In genomic region chr4:132945261-132946046, GRCm38 (mm10) we compare ENCODE assay signal across 8 mouse cellular contexts. TPM values are rescaled to one million over a fixed set of nuclear protein-coding genes. Genes with fewer than 3 reads are reported as not detected.
DNase-seq lines count a peak whose midpoint lies in the region; ATAC-seq and TF ChIP-seq lines count a peak whose summit lies in the region.

No protein-coding gene starts in this region.

- WGBS in hindbrain, postnatal 0 days = 7% methylated on average over 15 of the region's 15 CpGs

- no peaks in the 10 kb centered on the region for H3K27me3 ChIP-seq in Patski
- no peaks in the 10 kb centered on the region for H3K27me3 ChIP-seq in hindbrain, postnatal 0 days (ENCODE audit: insufficient read depth, low read length)

- peak overlapping the region; percentile 41 for H3K4me2 ChIP-seq in hindbrain, postnatal 0 days (ENCODE audit: low read depth, low read length)

- H3K27ac ChIP-seq in gastrocnemius, adult 2 months = peak overlapping the region; percentile 79
- peak overlapping the region; percentile 87 for H3K27ac ChIP-seq in hindbrain, postnatal 0 days

- peak overlapping the region; percentile 63 for H3K4me3 ChIP-seq in gastrocnemius, adult 2 months
- no peak overlapping the region for H3K4me3 ChIP-seq in hindbrain, postnatal 0 days (ENCODE audit: low read length)

- POLR2A ChIA-PET in Patski (lab: Charles Lee) = interaction anchor here (0.6 to 1.2 kb wide), 4 partner anchors 14 to 60 kb away, joined by 3 read pairs; no protein-coding TSS in a partner anchor

- peak; percentile 50 for ATAC-seq in Patski
- peak; percentile 83 for ATAC-seq in hindbrain, postnatal 0 days
- peak; percentile 88 for ATAC-seq in megakaryocyte, adult 5-6 weeks (ENCODE audit: poor library complexity, severe bottlenecking)

- DNase-seq in Patski (ENCODE audit: low read depth, low spot score) = peak; percentile 46
- peak; percentile 85 to 91 for DNase-seq in cerebellum, postnatal 36 days
- peak; percentile 82 for DNase-seq in gastrocnemius, adult 2 months
- DNase-seq in hindbrain, postnatal 0 days (ENCODE audit: low spot score) = peak; percentile 91
- DNase-seq in left cerebral cortex, adult 8-10 months (ENCODE audit: low spot score in 2 of 2) = peak; percentile 57 to 85
- DNase-seq in right cerebral cortex, adult 18-20 months = peak; percentile 80
- peak; percentile 76 for DNase-seq in urinary bladder, postnatal 10 days (ENCODE audit: low spot score)

- 0 out of 2 replicates have a peak overlapping the region, but pooled peaks have one; percentile 25 for H3K9ac ChIP-seq in hindbrain, postnatal 0 days (replicated peaks; ENCODE audit: low read length)

- H3K4me1 ChIP-seq in hindbrain, postnatal 0 days (ENCODE audit: insufficient read depth, low read length) = peaks cover 14% of the 10 kb centered on the region

- H3K9me3 ChIP-seq in hindbrain, postnatal 0 days (ENCODE audit: low read length) = no peaks in the 10 kb centered on the region

- in situ Hi-C loops in Patski (cut with MboI; ENCODE audit: low pct_unique_long_range_greater_than_20kb) = loop anchor here (5.0 to 10.0 kb wide), 2 partner anchors 57 to 269 kb away; partner anchors contain the start of genes Cd164l2 and Gpr3

- no peaks in the 10 kb centered on the region for H3K36me3 ChIP-seq in hindbrain, postnatal 0 days (ENCODE audit: insufficient read depth, low read length)

- intact Hi-C loops in gastrocnemius, adult 2 months (cut with DNase I) = loop anchor here (1.0 to 5.0 kb wide), 2 partner anchors 60 to 262 kb away; no protein-coding TSS in a partner anchor

- CTCF ChIA-PET in Patski (lab: Charles Lee) = interaction anchor here (0.6 to 5.5 kb wide), 10 partner anchors 9 to 351 kb away, joined by 3 to 84 read pairs (median 4); no protein-coding TSS in a partner anchor

- peak; percentile 92 for TF ChIP-seq CTCF in Patski (IDR thresholded peaks at IDR 0.05)
- TF ChIP-seq CTCF in gastrocnemius, adult 2 months (IDR thresholded peaks at IDR 0.05) = peak; percentile 94
- TF ChIP-seq CTCF in hindbrain, postnatal 0 days (IDR thresholded peaks at IDR 0.05; ENCODE audit: low read depth) = peak; percentile 99

RNA-seq across cellular contexts. Expression of gene Fam76a, which starts 23.1 kb away (rescaled TPM):
- polyA plus RNA-seq in Patski (2021) = 25.4 TPM
- 10 to 100 TPM; 23.5 to 29.9 TPM for total RNA-seq in gastrocnemius, adult 2 months (2021)
- total RNA-seq in hindbrain, postnatal 0 days (2014; rRNA removed) = 17.3 and 18.4 TPM in 2 replicates
- polyA plus RNA-seq in hindbrain, postnatal 0 days (2015; fragmentation: Nextera tagmentation; extraction: Ambion mirVana) = 28.3 and 34.5 TPM in 2 replicates
- 10 to 100 TPM; 46.4 to 64.0 (median 61.0) TPM for total RNA-seq in left cerebral cortex, adult 8-10 months (2022)
- total RNA-seq in megakaryocyte, adult 5-6 weeks (2015) = 21.2 and 21.5 TPM in 2 replicates
- 43.2 and 66.3 TPM in 2 replicates for total RNA-seq in megakaryocyte, adult 5-6 weeks (2017)

RNA-seq across cellular contexts. Expression of gene Fgr, which starts 28.4 kb away (rescaled TPM):
- not detected for polyA plus RNA-seq in Patski (2021)
- total RNA-seq in gastrocnemius, adult 2 months (2021) = under 1 TPM in 1 of 2 experiments, not detected in 1; 0.06 TPM
- total RNA-seq in hindbrain, postnatal 0 days (2014; rRNA removed) = 0.07 and 0.73 TPM in 2 replicates
- 0.19 and 0.39 TPM in 2 replicates for polyA plus RNA-seq in hindbrain, postnatal 0 days (2015; fragmentation: Nextera tagmentation; extraction: Ambion mirVana)
- 1 to 10 TPM in 2 of 4 experiments, under 1 TPM in 2; 0.17 to 1.1 (median 0.82) TPM for total RNA-seq in left cerebral cortex, adult 8-10 months (2022)
- 108 and 116 TPM in 2 replicates for total RNA-seq in megakaryocyte, adult 5-6 weeks (2015)
- 111 and 112 TPM in 2 replicates for total RNA-seq in megakaryocyte, adult 5-6 weeks (2017)

Comparison
In these comparisons a context has a peak if more than half of its experiments do, and no peak if none do; other contexts are left out.
1. RNA of gene Fgr, which starts 28.4 kb away (total RNA-seq): 108 to 116 TPM in megakaryocyte, adult 5-6 weeks; 0.17 to 1.1 TPM in left cerebral cortex, adult 8-10 months, 0.07 to 0.73 TPM in hindbrain, postnatal 0 days and 0.06 TPM in gastrocnemius, adult 2 months; every median in the first group is over 10 times any median in the second.
2. Peak in every context shown above with its lines, with median percentiles within 50 percentile points of each other: ATAC-seq, DNase-seq and CTCF ChIP-seq.